10 mouse cellular contexts compared by ENCODE assay signal in the genomic region with DNA sequence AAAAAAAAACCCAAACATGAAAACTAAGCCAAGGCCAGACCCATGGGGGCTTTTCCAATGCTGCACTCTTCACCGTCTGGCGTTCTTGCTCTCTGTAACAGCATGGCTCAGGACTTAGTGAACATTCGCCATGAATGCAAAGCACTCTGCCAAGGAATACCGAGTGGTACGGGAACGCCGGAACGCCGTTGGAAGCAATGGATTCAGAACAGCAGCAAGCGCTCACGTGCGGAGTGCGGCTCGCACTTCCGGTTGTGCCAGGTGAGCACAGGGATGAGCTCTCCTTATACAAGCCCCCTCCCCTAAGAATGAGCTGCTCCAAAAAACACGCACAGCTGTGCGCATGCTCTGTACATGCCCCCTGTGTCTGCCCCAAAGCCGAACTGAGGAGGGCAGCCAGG.
DNase-seq lines count a peak whose midpoint lies in the region; ATAC-seq and TF ChIP-seq lines count a peak whose summit lies in the region.
"Had no signal": no experiment of that assay in that cellular context is flagged by ENCODE, and none has a peak within 500 bp of the region (broad histone marks: within the 10 kb centered on the region; RNA-seq: fewer than 3 reads in every experiment).

No protein-coding gene starts in this region.

- no peaks in the 10 kb centered on the region for H3K79me2 ChIP-seq in liver, adult 2 months (ENCODE audit: control insufficient read depth, insufficient read depth, low read length)

- H3K4me1 ChIP-seq in liver, adult 2 months (ENCODE audit: control insufficient read depth, insufficient read depth, low read length) = peaks cover 2% of the 10 kb centered on the region; the same call in 1 of the 2 replicates
- no peaks in the 10 kb centered on the region for H3K4me1 ChIP-seq in liver, embryonic 11.5 days (replicated peaks; ENCODE audit: control insufficient read depth, insufficient read depth, low read length)

- DNase-seq in heart, adult 11 months = peak; percentile 87
- no peak for DNase-seq in heart, adult 9 months (ENCODE audit: low spot score in 2 of 2)
- no peak for DNase-seq in liver, adult 2 months (ENCODE audit: extremely low read depth, low read depth, low spot score)
- DNase-seq in liver, embryonic 11.5 days (ENCODE audit: low spot score) = no peak
- DNase-seq in brain, adult 2 months (ENCODE audit: low read depth, low spot score) = peak; percentile 39
- DNase-seq in cerebellum, postnatal 25 days = peak; percentile 49 to 50
- no peak for DNase-seq in adrenal gland, adult 2 months
- DNase-seq in natural killer cell, adult 2 months (ENCODE audit: low spot score in 2 of 2) = no peak

- TF ChIP-seq CTCF in liver, adult 2 months (IDR thresholded peaks at IDR 0.05; ENCODE audit: low read depth, low read length) = no peak

- no peak overlapping the region for H3K4me3 ChIP-seq in liver, adult 2 months (ENCODE audit: insufficient read depth, low read depth, low read length)
- no peak overlapping the region for H3K4me3 ChIP-seq in liver, embryonic 11.5 days (ENCODE audit: low read depth, low read length)
- H3K4me3 ChIP-seq: embryonic facial prominence, embryonic 12.5 days had no signal

- WGBS in liver, adult 2 months = 97% methylated on average over 18 of the region's 18 CpGs
- 93% methylated on average over 18 of the region's 18 CpGs for WGBS in liver, embryonic 11.5 days

- no peaks in the 10 kb centered on the region for H3K27me3 ChIP-seq in liver, adult 2 months (ENCODE audit: control insufficient read depth, insufficient read depth, low read length)
- no peaks in the 10 kb centered on the region for H3K27me3 ChIP-seq in liver, embryonic 11.5 days (replicated peaks; ENCODE audit: control insufficient read depth, insufficient read depth, low read length)
- H3K27me3 ChIP-seq: embryonic facial prominence, embryonic 12.5 days; Patski had no signal

- no peak for ATAC-seq in liver, embryonic 11.5 days (replicated peaks; ENCODE audit: low FRiP score)
- ATAC-seq: Patski had no signal

- no peak overlapping the region for H3K4me2 ChIP-seq in liver, embryonic 11.5 days
- H3K4me2 ChIP-seq: embryonic facial prominence, embryonic 12.5 days had no signal

- no peaks in the 10 kb centered on the region for H3K9me3 ChIP-seq in liver, embryonic 11.5 days (ENCODE audit: control insufficient read depth, low read length)
- H3K9me3 ChIP-seq: embryonic facial prominence, embryonic 12.5 days had no signal

- no peak for TF ChIP-seq POLR2A in liver, adult 2 months (IDR thresholded peaks at IDR 0.05; ENCODE audit: extremely low read depth, insufficient read depth, low read length)

- H3K36me3 ChIP-seq in liver, adult 2 months (ENCODE audit: control insufficient read depth, insufficient read depth, low read length) = peaks cover 3% of the 10 kb centered on the region; the same call in 1 of the 2 replicates
- no peaks in the 10 kb centered on the region for H3K36me3 ChIP-seq in liver, embryonic 11.5 days (ENCODE audit: control insufficient read depth, insufficient read depth, low read length)

- no peak overlapping the region for H3K9ac ChIP-seq in liver, adult 2 months (ENCODE audit: low read depth, low read length)
- no peak overlapping the region for H3K9ac ChIP-seq in liver, embryonic 11.5 days (ENCODE audit: low read depth, low read length)
- H3K9ac ChIP-seq: embryonic facial prominence, embryonic 12.5 days had no signal

- H3K27ac ChIP-seq in liver, adult 2 months (replicated peaks; ENCODE audit: insufficient read depth, low read depth, low read length) = peak overlapping the region; percentile 69
- no peak overlapping the region for H3K27ac ChIP-seq in liver, embryonic 11.5 days (ENCODE audit: low read depth, low read length)

Comparison
In these comparisons a context has a peak if more than half of its experiments do, and no peak if none do; other contexts are left out.
1. DNase-seq: peak in heart, adult 11 months (single experiment), brain, adult 2 months (single experiment) and cerebellum, postnatal 25 days (2 of 2); none in heart, adult 9 months (0 of 2), liver, adult 2 months (single experiment), liver, embryonic 11.5 days (single experiment), adrenal gland, adult 2 months (single experiment) and natural killer cell, adult 2 months (0 of 2).